Comparison of ENCODE assay signal across 22 mouse cellular contexts in the genomic region with DNA sequence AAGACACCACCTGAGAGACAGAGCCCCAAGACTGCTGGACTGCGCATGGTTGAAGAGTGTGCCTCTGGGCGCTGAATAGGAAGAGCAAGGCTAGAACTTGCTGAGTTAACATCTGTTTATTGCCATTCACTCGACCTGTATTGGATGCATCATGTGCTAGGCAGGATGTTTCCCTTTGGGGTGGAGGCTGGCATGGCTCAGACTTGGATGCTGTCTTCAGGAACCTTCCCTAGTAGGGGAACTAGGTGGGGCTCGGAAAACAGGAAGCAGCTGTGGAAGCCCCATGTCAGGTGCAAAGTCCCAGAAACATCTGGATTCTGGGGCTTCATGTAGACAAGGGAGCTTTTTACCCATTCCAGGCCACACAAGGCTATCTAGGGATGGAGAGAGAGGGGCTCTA. TPM values are rescaled to one million over a fixed set of nuclear protein-coding genes. Genes with fewer than 3 reads are reported as not detected.
DNase-seq lines count a peak whose midpoint lies in the region; ATAC-seq and TF ChIP-seq lines count a peak whose summit lies in the region.
"Had no signal": no experiment of that assay in that cellular context is flagged by ENCODE, and none has a peak within 500 bp of the region (broad histone marks: within the 10 kb centered on the region; RNA-seq: fewer than 3 reads in every experiment).

No protein-coding gene starts in this region.

- no peaks in the 10 kb centered on the region for H3K36me3 ChIP-seq in heart, adult 2 months (ENCODE audit: control insufficient read depth, insufficient read depth, low read length)
- no peaks in the 10 kb centered on the region for H3K36me3 ChIP-seq in heart, embryonic 15.5 days
- no peaks in the 10 kb centered on the region for H3K36me3 ChIP-seq in heart, embryonic 12.5 days
- H3K36me3 ChIP-seq in lung, postnatal 0 days (ENCODE audit: insufficient read depth, low read length) = no peaks in the 10 kb centered on the region
- H3K36me3 ChIP-seq: embryonic facial prominence, embryonic 13.5 days; hindbrain, embryonic 10.5 days; intestine, embryonic 15.5 days had no signal

- no peak overlapping the region; the same call in 1 of the 2 replicates for H3K27ac ChIP-seq in heart, adult 2 months
- H3K27ac ChIP-seq in heart, embryonic 15.5 days = peak overlapping the region; percentile 68; the same call in 1 of the 2 replicates
- no peak overlapping the region for H3K27ac ChIP-seq in heart, embryonic 12.5 days (ENCODE audit: poor library complexity, severe bottlenecking)
- H3K27ac ChIP-seq in lung, postnatal 0 days (ENCODE audit: low read length) = no peak overlapping the region
- H3K27ac ChIP-seq: embryonic facial prominence, embryonic 13.5 days; hindbrain, embryonic 10.5 days; hindbrain, embryonic 14.5 days; intestine, embryonic 15.5 days had no signal

- no peak overlapping the region for H3K4me2 ChIP-seq in heart, embryonic 15.5 days
- no peak overlapping the region for H3K4me2 ChIP-seq in heart, embryonic 12.5 days
- no peak overlapping the region for H3K4me2 ChIP-seq in lung, postnatal 0 days (replicated peaks; ENCODE audit: low read depth, low read length)
- H3K4me2 ChIP-seq: embryonic facial prominence, embryonic 13.5 days; hindbrain, embryonic 14.5 days; intestine, embryonic 15.5 days had no signal

- H3K27me3 ChIP-seq in heart, adult 2 months (ENCODE audit: control insufficient read depth, insufficient read depth, low read length) = no peaks in the 10 kb centered on the region
- no peaks in the 10 kb centered on the region for H3K27me3 ChIP-seq in heart, embryonic 15.5 days
- no peaks in the 10 kb centered on the region for H3K27me3 ChIP-seq in heart, embryonic 12.5 days (replicated peaks)
- H3K27me3 ChIP-seq in lung, postnatal 0 days (replicated peaks; ENCODE audit: insufficient read depth, low read length) = no peaks in the 10 kb centered on the region
- H3K27me3 ChIP-seq: CH12.LX; embryonic facial prominence, embryonic 13.5 days; intestine, embryonic 15.5 days; Patski had no signal

- no peak for TF ChIP-seq CTCF in heart, adult 2 months (IDR thresholded peaks at IDR 0.05)
- no peak for TF ChIP-seq CTCF in lung, postnatal 0 days (IDR thresholded peaks at IDR 0.05)
- TF ChIP-seq CTCF in lung, adult 2 months (IDR thresholded peaks at IDR 0.05; ENCODE audit: insufficient read depth, low read length) = no peak

- peak; percentile 71; the same call in 1 of the 2 replicates for TF ChIP-seq EP300 in heart, adult 2 months (IDR thresholded peaks at IDR 0.05; ENCODE audit: insufficient read depth, low read depth, low read length)
- peak; percentile 45; the same call in 1 of the 2 replicates for TF ChIP-seq EP300 in lung, postnatal 0 days (IDR thresholded peaks at IDR 0.05)

- peak in 1 of 2 experiments; percentile 21 for DNase-seq in heart, adult 2 months
- no peak for DNase-seq in heart, postnatal 14 days
- peak; percentile 39 for DNase-seq in lung, postnatal 0 days (ENCODE audit: low spot score)
- no peak for DNase-seq in lung, adult 2 months
- DNase-seq: adrenal gland, postnatal 14 days; cerebellum, adult 18-20 months; cerebellum, adult 9-11 months; cerebellum, postnatal 36 days; gastrocnemius, adult 2 months; gastrocnemius, postnatal 25 days had no signal

- H3K4me3 ChIP-seq in heart, adult 2 months = no peak overlapping the region
- no peak overlapping the region for H3K4me3 ChIP-seq in heart, embryonic 15.5 days
- no peak overlapping the region for H3K4me3 ChIP-seq in heart, embryonic 12.5 days
- no peak overlapping the region for H3K4me3 ChIP-seq in lung, postnatal 0 days (ENCODE audit: low read depth, low read length)
- H3K4me3 ChIP-seq in lung, adult 2 months (replicated peaks; ENCODE audit: extremely low read depth, low read depth, low read length) = no peak overlapping the region
- H3K4me3 ChIP-seq: embryonic facial prominence, embryonic 13.5 days; gastrocnemius, adult 2 months; hindbrain, embryonic 10.5 days; intestine, embryonic 15.5 days had no signal

- TF ChIP-seq POLR2A in heart, adult 2 months (IDR thresholded peaks at IDR 0.05; ENCODE audit: insufficient read depth, low read depth, low read length) = no peak
- no peak for TF ChIP-seq POLR2A in lung, adult 2 months (IDR thresholded peaks at IDR 0.05; ENCODE audit: borderline replicate concordance, extremely low read depth, low read depth, low read length)

- no peaks in the 10 kb centered on the region for H3K9me3 ChIP-seq in heart, embryonic 15.5 days (replicated peaks)
- no peaks in the 10 kb centered on the region for H3K9me3 ChIP-seq in heart, embryonic 12.5 days (replicated peaks)
- H3K9me3 ChIP-seq in lung, postnatal 0 days (ENCODE audit: low read length) = no peaks in the 10 kb centered on the region
- H3K9me3 ChIP-seq: embryonic facial prominence, embryonic 13.5 days; hindbrain, embryonic 10.5 days; intestine, embryonic 15.5 days had no signal

- peaks cover 28% of the 10 kb centered on the region for H3K4me1 ChIP-seq in heart, adult 2 months (ENCODE audit: control insufficient read depth, insufficient read depth, low read length)
- H3K4me1 ChIP-seq in heart, embryonic 15.5 days (replicated peaks) = peaks cover 67% of the 10 kb centered on the region
- peaks cover 60% of the 10 kb centered on the region for H3K4me1 ChIP-seq in heart, embryonic 12.5 days (replicated peaks)
- H3K4me1 ChIP-seq in lung, postnatal 0 days (ENCODE audit: insufficient read depth, low read depth, low read length) = peaks cover 5% of the 10 kb centered on the region; the same call in 1 of the 2 replicates
- peaks cover 6% of the 10 kb centered on the region; the same call in 1 of the 2 replicates for H3K4me1 ChIP-seq in lung, adult 2 months (ENCODE audit: control insufficient read depth, insufficient read depth, low read length)

- 52% methylated on average over 4 of the region's 4 CpGs for WGBS in heart, adult 2 months
- WGBS in heart, embryonic 15.5 days = 71% methylated on average over 4 of the region's 4 CpGs
- WGBS in heart, embryonic 12.5 days = 67% methylated on average over 4 of the region's 4 CpGs
- WGBS in lung, postnatal 0 days = 57% methylated on average over 4 of the region's 4 CpGs
- 57% methylated on average over 4 of the region's 4 CpGs for WGBS in lung, adult 2 months

- H3K79me2 ChIP-seq in heart, adult 2 months (replicated peaks; ENCODE audit: control insufficient read depth, insufficient read depth, low read length) = no peaks in the 10 kb centered on the region

- intact Hi-C loops in heart, adult 2 months (cut with DNase I) = no loop called here
- intact Hi-C loops in heart, postnatal 14 days (cut with DNase I) = no loop called here

- no peak overlapping the region for H3K9ac ChIP-seq in heart, adult 2 months (ENCODE audit: low read depth, low read length)
- H3K9ac ChIP-seq in heart, embryonic 15.5 days = no peak overlapping the region
- no peak overlapping the region for H3K9ac ChIP-seq in heart, embryonic 12.5 days
- H3K9ac ChIP-seq in lung, postnatal 0 days (replicated peaks; ENCODE audit: low read depth) = no peak overlapping the region
- H3K9ac ChIP-seq: embryonic facial prominence, embryonic 13.5 days; hindbrain, embryonic 14.5 days; intestine, embryonic 15.5 days had no signal

- no peak for ATAC-seq in heart, embryonic 15.5 days (replicated peaks; ENCODE audit: insufficient number of reproducible peaks, insufficient read depth, low FRiP score, low read depth)
- no peak for ATAC-seq in heart, embryonic 12.5 days (ENCODE audit: insufficient number of reproducible peaks, low FRiP score)
- no peak for ATAC-seq in lung, postnatal 0 days
- ATAC-seq: activated CD4-positive, CD25-positive, alpha-beta regulatory T cell, adult 4 months; forebrain, embryonic 14.5 days; intestine, embryonic 15.5 days; Patski had no signal

RNA-seq across cellular contexts. Expression of a gene that starts 21.2 kb away (rescaled TPM):
- total RNA-seq in heart, adult 2 months (2021) = under 1 TPM; 0.05 to 0.10 TPM
- polyA plus RNA-seq in heart, adult 2 months (2012; rRNA removed) = 0.02 TPM in 1 of 2 replicates, not detected in the other
- total RNA-seq in heart, postnatal 14 days (2021) = under 1 TPM; 0.14 to 0.15 TPM
- polyA plus RNA-seq in heart, embryonic 15.5 days (2015; fragmentation: Nextera tagmentation; extraction: Ambion mirVana) = 0.03 and 0.04 TPM in 2 replicates
- 0.05 TPM in 2 replicates for polyA plus RNA-seq in heart, embryonic 12.5 days (2016; fragmentation: Nextera tagmentation; extraction: Ambion mirVana)
- polyA plus RNA-seq in lung, postnatal 0 days (2015; fragmentation: Nextera tagmentation; extraction: Ambion mirVana) = 0.04 TPM in 2 replicates
- 0.05 TPM in 1 of 2 replicates, not detected in the other for polyA plus RNA-seq in lung, adult 2 months (2012; rRNA removed)
- total RNA-seq: adrenal gland, adult 18-20 months; gastrocnemius, adult 2 months; gastrocnemius, postnatal 25 days; granulocyte monocyte progenitor cell, adult 5-6 weeks had no signal
- polyA plus RNA-seq: embryonic facial prominence, embryonic 13.5 days; hindbrain, embryonic 10.5 days had no signal

RNA-seq across cellular contexts. Expression of a gene that starts 30.4 kb away (rescaled TPM):
- 10 to 100 TPM; 14.0 to 15.3 TPM for total RNA-seq in heart, adult 2 months (2021)
- 11.0 and 20.5 TPM in 2 replicates for polyA plus RNA-seq in heart, adult 2 months (2012; rRNA removed)
- total RNA-seq in heart, postnatal 14 days (2021) = 10 to 100 TPM; 17.8 to 19.4 TPM
- polyA plus RNA-seq in heart, embryonic 15.5 days (2015; fragmentation: Nextera tagmentation; extraction: Ambion mirVana) = 32.5 and 36.9 TPM in 2 replicates
- polyA plus RNA-seq in heart, embryonic 12.5 days (2016; fragmentation: Nextera tagmentation; extraction: Ambion mirVana) = 45.2 and 48.6 TPM in 2 replicates
- 25.5 and 25.6 TPM in 2 replicates for polyA plus RNA-seq in lung, postnatal 0 days (2015; fragmentation: Nextera tagmentation; extraction: Ambion mirVana)
- polyA plus RNA-seq in lung, adult 2 months (2012; rRNA removed) = 9.5 and 14.4 TPM in 2 replicates
